Mouse (Mus musculus): ENCODE data around the gene Guca1a. TPM values are rescaled to one million over a fixed set of nuclear protein-coding genes. Genes with fewer than 3 reads are reported as not detected.
"Not testable (repeated sequence)": the region's sequence is repeated elsewhere in the genome, so short reads cannot be mapped to it uniquely, and the experiment has no call there.

Guca1a gene
- polyA plus RNA-seq, 2 experiments: 0.69 to 1.1 TPM

DNA sequence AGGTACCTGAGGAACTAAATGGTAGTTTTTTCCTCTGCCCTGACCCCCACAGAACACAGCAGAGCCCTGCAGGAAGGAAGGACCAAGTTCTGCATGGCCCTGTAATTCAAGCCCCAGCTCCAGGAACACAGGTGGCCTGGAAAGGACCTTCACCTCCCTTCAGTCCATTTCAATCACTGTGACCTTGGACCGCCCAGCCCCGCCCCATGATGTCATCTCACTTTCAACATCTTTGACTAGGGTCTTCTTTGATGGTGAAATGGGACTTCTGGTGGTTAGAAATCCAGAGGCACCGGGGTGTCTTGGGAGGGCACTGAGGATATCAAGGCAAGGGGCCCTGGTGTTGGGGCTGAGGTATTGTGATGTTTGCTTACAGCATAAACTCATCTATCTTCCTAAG is 21.2 kb upstream of the Guca1a start:
- TF ChIP-seq EP300 (IDR thresholded peaks at IDR 0.05; ENCODE audit: low read depth) (no peak), CTCF (IDR thresholded peaks at IDR 0.05; ENCODE audit: low read depth) (no peak)
- ATAC-seq (ENCODE audit: insufficient read depth) (no peak), DNase-seq (ENCODE audit: low read depth in 3 of 3, low spot score in 3 of 3) (no peak)
- WGBS (ENCODE audit: insufficient replicate concordance): 56% methylated on average over 3 of the region's 3 CpGs
- H3K9ac ChIP-seq (replicated peaks): no peak overlapping the region
- no peaks in the 10 kb centered on the region for H3K27me3 ChIP-seq (ENCODE audit: control insufficient read depth, insufficient read depth, low read length)
- no peaks in the 10 kb centered on the region for H3K36me3 ChIP-seq (replicated peaks; ENCODE audit: control insufficient read depth, insufficient read depth, low read depth)
- H3K4me2 ChIP-seq (ENCODE audit: low read depth): no peak overlapping the region
- H3K27ac ChIP-seq: no peak overlapping the region
- no peaks in the 10 kb centered on the region for H3K9me3 ChIP-seq (ENCODE audit: control insufficient read depth, low read length)
- H3K4me1 ChIP-seq (replicated peaks; ENCODE audit: control insufficient read depth in 2 of 2, insufficient read depth in 2 of 2, low read length in 1 of 2): no peaks in the 10 kb centered on the region
- no peak overlapping the region for H3K4me3 ChIP-seq (ENCODE audit: insufficient read depth in 1 of 2, low read depth in 2 of 2, low read length in 2 of 2)

DNA sequence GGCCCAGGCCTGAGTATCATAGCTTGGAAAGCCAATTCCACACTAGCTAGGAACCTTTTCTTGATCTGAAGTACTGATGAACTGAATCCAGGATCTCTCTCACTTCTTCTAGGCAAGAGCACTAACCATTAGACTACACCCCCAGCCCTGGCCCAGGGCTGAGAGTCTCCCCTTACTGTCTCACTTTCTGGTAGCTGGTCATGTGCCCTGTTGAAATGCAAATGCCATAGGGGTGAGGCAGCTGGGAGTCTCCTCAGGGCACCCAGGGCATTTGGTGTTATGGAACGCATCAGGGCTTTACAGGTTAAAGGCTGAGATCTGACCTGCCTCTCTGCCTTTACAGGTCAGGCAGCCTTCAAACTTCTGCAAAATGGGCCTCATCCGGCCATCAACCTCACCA is 19.8 kb upstream of the Guca1a start:
- Histone ChIP-seq H3K27me3 (ENCODE audit: control insufficient read depth, insufficient read depth, low read length) (no peaks in the 10 kb centered on the region), H3K4me3 (ENCODE audit: insufficient read depth in 1 of 2, low read depth in 2 of 2, low read length in 2 of 2) (no peak overlapping the region), H3K4me2 (ENCODE audit: low read depth) (no peak overlapping the region), H3K27ac (no peak overlapping the region), H3K9me3 (ENCODE audit: control insufficient read depth, low read length) (no peaks in the 10 kb centered on the region), H3K36me3 (replicated peaks; ENCODE audit: control insufficient read depth, insufficient read depth, low read depth) (no peaks in the 10 kb centered on the region), H3K9ac (replicated peaks) (no peak overlapping the region), H3K4me1 (replicated peaks; ENCODE audit: control insufficient read depth in 2 of 2, insufficient read depth in 2 of 2, low read length in 1 of 2) (no peaks in the 10 kb centered on the region)
- no peak for TF ChIP-seq CTCF (IDR thresholded peaks at IDR 0.05; ENCODE audit: low read depth)
- TF ChIP-seq EP300 (IDR thresholded peaks at IDR 0.05; ENCODE audit: low read depth): no peak
- 57% methylated on average over 2 of the region's 2 CpGs for WGBS (ENCODE audit: insufficient replicate concordance)
- ATAC-seq (ENCODE audit: insufficient read depth) (no peak), DNase-seq (ENCODE audit: low read depth in 3 of 3, low spot score in 3 of 3) (no peak)

DNA sequence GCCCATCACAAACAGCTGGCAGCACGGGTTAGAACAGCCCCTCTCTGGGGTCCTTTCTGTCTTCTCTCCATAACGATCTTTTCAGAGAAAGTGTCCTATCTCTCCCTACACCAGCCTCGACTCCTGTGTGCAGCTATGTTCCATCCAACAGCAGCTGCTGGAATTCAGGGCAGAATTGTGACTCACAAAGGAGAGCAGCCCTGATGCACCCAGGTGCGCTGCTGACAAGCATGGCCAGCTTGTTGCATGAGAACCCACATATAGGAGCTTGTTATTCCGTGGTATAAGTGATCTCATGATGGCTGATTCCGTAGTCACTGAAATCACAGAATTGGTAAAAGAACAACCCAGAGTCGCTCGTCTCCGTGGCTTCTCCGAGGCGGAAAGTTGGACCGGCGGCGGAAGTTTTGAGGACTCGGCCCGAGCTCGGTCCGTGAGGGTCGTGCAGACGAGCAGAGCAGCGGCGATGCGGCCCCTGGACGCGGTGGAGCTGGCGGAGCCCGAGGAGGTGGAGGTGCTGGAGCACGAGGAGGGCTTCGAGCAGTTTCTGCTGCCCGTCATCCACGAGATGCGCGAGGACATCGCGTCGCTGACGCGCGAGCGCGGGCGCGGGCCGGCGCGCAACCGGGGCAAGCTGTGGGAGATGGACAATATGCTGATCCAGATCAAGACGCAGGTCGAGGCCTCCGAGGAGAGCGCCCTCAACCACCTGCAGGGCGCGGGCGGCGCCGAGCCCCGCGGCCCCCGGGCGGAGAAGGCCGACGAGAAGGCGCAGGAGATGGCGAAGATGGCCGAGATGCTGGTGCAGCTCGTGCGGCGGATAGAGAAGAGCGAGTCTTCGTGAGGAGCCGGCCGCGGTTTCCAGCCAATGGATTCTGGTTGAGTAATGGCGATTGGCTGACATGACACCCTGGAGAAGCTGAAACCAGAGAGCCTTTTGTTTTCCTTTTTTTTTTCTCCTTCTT is 9.8 kb upstream of the Guca1a start:
- DNase-seq (ENCODE audit: low read depth in 3 of 3, low spot score in 3 of 3); H3K4me3 ChIP-seq (ENCODE audit: insufficient read depth in 1 of 2, low read depth in 2 of 2, low read length in 2 of 2); ATAC-seq (ENCODE audit: insufficient read depth); H3K9me3 ChIP-seq (ENCODE audit: control insufficient read depth, low read length); H3K36me3 ChIP-seq (replicated peaks; ENCODE audit: control insufficient read depth, insufficient read depth, low read depth); H3K4me1 ChIP-seq (replicated peaks; ENCODE audit: control insufficient read depth in 2 of 2, insufficient read depth in 2 of 2, low read length in 1 of 2); H3K9ac ChIP-seq (replicated peaks); H3K27ac ChIP-seq: not testable (repeated sequence)
- Histone ChIP-seq H3K4me2 (ENCODE audit: low read depth) (peak overlapping the region; percentile 6; the same call in 1 of the 2 replicates), H3K27me3 (ENCODE audit: control insufficient read depth, insufficient read depth, low read length) (peaks cover 24% of the 10 kb centered on the region)
- whole genome bisulfite sequencing (ENCODE audit: insufficient replicate concordance): 3% methylated on average over 74 of the region's 74 CpGs

DNA sequence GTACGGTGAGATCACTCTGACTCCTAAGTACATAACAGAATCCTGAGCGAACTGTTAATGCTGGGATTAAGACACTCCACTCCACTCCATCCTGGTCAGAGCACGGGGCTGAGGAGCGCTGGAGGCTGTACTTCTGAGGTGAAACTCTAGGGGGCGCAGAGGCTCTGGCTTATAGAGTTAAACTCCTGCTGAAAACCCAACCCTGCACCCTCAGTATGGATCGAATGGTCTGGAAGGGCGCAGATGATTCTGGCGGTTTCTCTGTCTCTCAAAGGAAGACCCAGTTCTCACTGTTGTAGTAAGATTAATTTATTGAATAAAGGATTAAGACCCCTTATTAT is 8.1 kb upstream of the Guca1a start:
- H3K4me2 ChIP-seq (ENCODE audit: low read depth): no peak overlapping the region
- H3K4me1 ChIP-seq (replicated peaks; ENCODE audit: control insufficient read depth in 2 of 2, insufficient read depth in 2 of 2, low read length in 1 of 2): no peaks in the 10 kb centered on the region
- no peak for ATAC-seq (ENCODE audit: insufficient read depth)
- H3K9ac ChIP-seq (replicated peaks): no peak overlapping the region
- DNase-seq (ENCODE audit: low read depth in 3 of 3, low spot score in 3 of 3): peak; percentile 12 to 37 (median 20)
- H3K4me3 ChIP-seq (ENCODE audit: insufficient read depth in 1 of 2, low read depth in 2 of 2, low read length in 2 of 2): no peak overlapping the region
- TF ChIP-seq CTCF (IDR thresholded peaks at IDR 0.05; ENCODE audit: low read depth): peak; percentile 84
- no peak for TF ChIP-seq EP300 (IDR thresholded peaks at IDR 0.05; ENCODE audit: low read depth)
- no peaks in the 10 kb centered on the region for H3K9me3 ChIP-seq (ENCODE audit: control insufficient read depth, low read length)
- peaks cover 24% of the 10 kb centered on the region for H3K27me3 ChIP-seq (ENCODE audit: control insufficient read depth, insufficient read depth, low read length)
- no peaks in the 10 kb centered on the region for H3K36me3 ChIP-seq (replicated peaks; ENCODE audit: control insufficient read depth, insufficient read depth, low read depth)
- no peak overlapping the region for H3K27ac ChIP-seq
- 16% methylated on average over 8 of the region's 8 CpGs for WGBS (ENCODE audit: insufficient replicate concordance)

DNA sequence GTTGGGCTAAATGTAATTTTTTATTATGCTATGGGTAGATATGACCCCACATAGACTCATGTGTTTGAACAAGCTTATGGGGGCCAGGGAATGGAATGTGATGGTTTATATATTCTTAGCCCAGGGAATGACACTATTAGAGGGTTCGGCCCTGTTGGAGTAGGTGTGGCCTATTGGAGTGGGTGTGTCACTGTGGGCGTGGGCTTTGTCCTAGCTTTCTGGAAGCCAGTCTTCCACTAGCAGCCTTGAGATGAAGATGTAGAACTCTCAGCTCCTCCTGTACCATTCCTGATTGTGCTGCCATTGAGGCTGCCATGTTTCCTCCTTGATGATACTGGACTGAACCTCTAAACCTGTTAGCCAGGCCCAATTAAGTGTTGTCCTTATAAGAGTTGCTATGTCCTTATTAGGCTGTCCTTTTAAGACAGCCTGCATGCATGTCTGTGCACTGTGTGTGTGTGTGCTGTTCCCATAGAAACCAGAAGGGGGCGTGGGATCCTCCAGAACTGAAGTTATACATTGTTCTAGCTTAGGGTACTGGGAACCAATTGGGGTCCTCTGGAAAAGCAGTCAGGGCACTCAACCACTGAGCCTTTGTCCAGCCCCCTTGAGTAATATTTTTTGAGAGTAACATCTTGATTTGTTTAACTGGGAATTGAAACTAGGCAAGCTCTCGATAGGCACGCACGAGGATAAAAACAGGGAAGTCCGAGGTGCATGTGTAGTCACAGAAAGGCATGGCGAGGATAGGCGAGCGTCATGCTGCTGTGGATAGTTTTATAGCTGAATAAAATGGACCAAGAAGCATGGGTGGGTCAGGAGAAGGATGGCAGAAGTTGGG is 7.6 kb upstream of the Guca1a start:
- 38% methylated on average over 10 of the region's 10 CpGs for WGBS (ENCODE audit: insufficient replicate concordance)
- Histone ChIP-seq H3K4me1 (replicated peaks; ENCODE audit: control insufficient read depth in 2 of 2, insufficient read depth in 2 of 2, low read length in 1 of 2) (no peaks in the 10 kb centered on the region), H3K27me3 (ENCODE audit: control insufficient read depth, insufficient read depth, low read length) (peaks cover 24% of the 10 kb centered on the region), H3K4me2 (ENCODE audit: low read depth) (no peak overlapping the region), H3K27ac (no peak overlapping the region), H3K9ac (replicated peaks) (no peak overlapping the region), H3K36me3 (replicated peaks; ENCODE audit: control insufficient read depth, insufficient read depth, low read depth) (no peaks in the 10 kb centered on the region), H3K9me3 (ENCODE audit: control insufficient read depth, low read length) (no peaks in the 10 kb centered on the region), H3K4me3 (ENCODE audit: insufficient read depth in 1 of 2, low read depth in 2 of 2, low read length in 2 of 2) (no peak overlapping the region)
- ATAC-seq (ENCODE audit: insufficient read depth) (no peak), DNase-seq (ENCODE audit: low read depth in 3 of 3, low spot score in 3 of 3) (no peak)
- TF ChIP-seq CTCF (IDR thresholded peaks at IDR 0.05; ENCODE audit: low read depth): peak; percentile 9; the same call in 1 of the 2 replicates
- TF ChIP-seq EP300 (IDR thresholded peaks at IDR 0.05; ENCODE audit: low read depth): no peak
